Mouse (Mus musculus) forebrain, embryonic 14.5 days (tissue): ENCODE results near the gene Alkbh6. TPM values are rescaled to one million over a fixed set of nuclear protein-coding genes. Genes with fewer than 3 reads are reported as not detected.
A peak's percentile ranks its signal among the peaks of the same experiment; 100 is the strongest.

Source experiments
- ATAC-seq: fragments of 200-750 bp; cut with Nextera tagmentation; 2 replicates; pipeline ENCODE4 v1.8.0; 2017; ENCODE audit warnings: mild to moderate bottlenecking, moderate library complexity
- DNase-seq: peaks from one replicate; pipeline ENCODE4 v3.0.0-alpha.2; 2015; ENCODE audit warnings: low spot score
- H3K27ac ChIP-seq: fragments of 300-500 bp; sonication (generic); 2 replicates; pipeline ENCODE4 v1.5.1; 2014; ENCODE audit warnings: low read depth, mild to moderate bottlenecking, control low read depth, low read length, moderate library complexity
- H3K27me3 ChIP-seq: fragments of 300-500 bp; sonication (generic); replicated peaks from 2 replicates; pipeline ENCODE4 v1.6.1; 2014; ENCODE audit warnings: low read length, control low read depth, mixed read lengths; ENCODE audit not compliant: control insufficient read depth, insufficient read depth
- H3K36me3 ChIP-seq: fragments of 300-500 bp; sonication (generic); 2 replicates; pipeline ENCODE4 v1.6.1; 2014; ENCODE audit warnings: low read length, control low read depth; ENCODE audit not compliant: control insufficient read depth, insufficient read depth
- H3K4me1 ChIP-seq: fragments of 300-500 bp; sonication (generic); 2 replicates; pipeline ENCODE4 v1.6.1; 2014; ENCODE audit warnings: antibody characterized with exemption, low read length, control low read depth; ENCODE audit not compliant: control insufficient read depth, insufficient read depth
- H3K4me2 ChIP-seq: fragments of 300-500 bp; sonication (generic); 2 replicates; pipeline ENCODE4 v1.6.1; 2014; ENCODE audit warnings: mild to moderate bottlenecking, control low read depth, low read length
- H3K4me3 ChIP-seq: fragments of 300-500 bp; sonication (generic); 2 replicates; pipeline ENCODE4 v1.5.1; 2014; ENCODE audit warnings: low read depth, low read length, control low read depth
- H3K9ac ChIP-seq: fragments of 300-500 bp; sonication (generic); 2 replicates; pipeline ENCODE4 v1.6.1; 2014; ENCODE audit warnings: mild to moderate bottlenecking, low read length, control low read depth, moderate library complexity
- H3K9me3 ChIP-seq: fragments of 300-500 bp; sonication (generic); replicated peaks from 2 replicates; pipeline ENCODE4 v1.6.1; 2016; ENCODE audit warnings: low read length, control low read depth, mixed read lengths; ENCODE audit not compliant: control insufficient read depth
- WGBS: fragments of 180-500 bp; shearing (Covaris S2); extraction: QIAGEN DNeasy Blood & Tissue Kit; methylation state at CpG from one replicate; pipeline ENCODE4 v1.1.7; 2014; 5-methylcytosine and 5-hydroxymethylcytosine counted together
- polyA plus RNA-seq: library from polyadenylated mRNA; unstranded; fragments of >200 nt; fragmentation: Nextera tagmentation; extraction: Ambion mirVana; gene quantifications from 2 replicates; pipeline ENCODE4 v1.2.1, GENCODE M21; 2014

Alkbh6 gene
- polyA plus RNA-seq, 1 experiment from 2014 or later: 118 TPM

DNA sequence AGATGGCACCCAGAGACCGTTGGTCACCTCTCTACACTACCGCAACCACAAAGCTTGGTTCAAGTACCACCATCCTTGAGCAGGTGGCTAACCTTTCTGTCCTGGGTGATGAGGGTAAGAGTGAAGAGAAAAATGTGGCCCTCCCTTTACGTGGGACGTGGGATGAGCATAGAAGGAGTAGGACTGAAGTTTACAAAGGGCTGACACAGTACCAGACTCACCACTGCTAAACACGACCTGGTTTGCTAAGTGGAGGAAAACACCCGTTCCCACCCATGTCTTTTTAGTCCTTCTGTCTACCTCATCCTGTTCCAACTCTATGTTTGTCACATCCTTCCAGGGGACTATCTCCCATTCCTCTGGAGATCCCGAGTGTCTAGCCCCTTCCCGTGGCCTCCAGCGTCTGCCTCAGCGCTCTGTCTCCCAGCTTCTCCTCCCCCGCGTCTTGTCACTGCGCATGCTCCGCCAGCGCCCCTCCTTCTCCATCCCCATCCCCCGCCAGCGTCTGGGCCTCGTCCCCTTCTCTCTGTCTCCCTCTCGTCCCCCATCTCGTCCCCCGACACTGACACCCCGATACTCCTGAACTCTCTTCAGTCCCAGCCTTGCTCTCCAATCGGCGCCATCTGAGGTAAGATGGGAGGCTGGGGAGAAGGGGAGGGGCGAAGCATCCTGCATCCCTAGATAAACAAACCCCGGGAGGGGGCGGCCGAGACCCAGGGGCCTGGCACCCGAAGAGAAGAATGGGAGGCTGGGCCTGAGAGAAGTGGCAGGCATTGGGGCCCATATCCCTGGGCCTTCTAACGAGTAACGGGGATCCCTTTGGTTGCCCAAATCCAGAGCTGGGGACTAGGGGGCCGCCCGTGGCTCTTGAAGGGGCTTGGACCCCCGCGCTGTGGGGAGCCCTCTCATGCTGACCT, 17.0 kb upstream of the Alkbh6 start, which contains the start of gene Clip3:
TSS of gene Clip3 (plus strand) at position 514 of the 917 bp plus-strand sequence.
- DNase-seq (peak; percentile 93), ATAC-seq (peak; percentile 93)
- peak within 1 kb of the TSS; percentile 74 for H3K27ac ChIP-seq
- peaks cover 16% of the 10 kb centered on the region for H3K4me1 ChIP-seq
- H3K9me3 ChIP-seq: no peaks in the 10 kb centered on the region
- WGBS: 6% methylated on average over 35 of the region's 35 CpGs
- H3K4me3 ChIP-seq: peak within 1 kb of the TSS; percentile 92
- no peaks in the 10 kb centered on the region for H3K27me3 ChIP-seq
- peaks cover 32% of the 10 kb centered on the region for H3K36me3 ChIP-seq
- peak within 1 kb of the TSS; percentile 87 for H3K4me2 ChIP-seq
- peak within 1 kb of the TSS; percentile 98 for H3K9ac ChIP-seq

DNA sequence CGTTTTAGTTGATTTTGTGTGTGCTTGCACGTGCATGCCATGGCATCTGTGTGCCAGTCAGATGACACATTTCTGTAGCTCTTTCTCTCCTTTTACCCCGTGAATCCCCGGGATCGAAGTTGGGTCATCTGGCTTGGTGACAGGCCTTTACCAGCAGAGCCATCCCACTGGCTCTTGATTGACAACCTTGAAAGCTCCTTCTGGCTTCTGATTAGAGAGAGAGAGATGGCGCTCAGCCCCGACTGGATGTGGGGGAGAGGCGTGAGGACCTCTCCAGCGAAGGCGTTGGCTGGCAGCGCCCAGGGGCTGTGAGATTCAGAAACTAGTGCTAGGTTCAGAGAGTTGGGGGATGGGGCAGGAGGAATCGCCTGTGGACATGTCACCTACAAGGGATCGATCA, 14.7 kb upstream of the Alkbh6 start:
- Histone ChIP-seq H3K4me1 (peaks cover 16% of the 10 kb centered on the region), H3K9ac (no peak overlapping the region), H3K4me2 (peak overlapping the region; percentile 25; the same call in 1 of the 2 replicates), H3K4me3 (no peak overlapping the region), H3K9me3 (no peaks in the 10 kb centered on the region), H3K27me3 (no peaks in the 10 kb centered on the region), H3K27ac (0 out of 2 replicates have a peak overlapping the region, but pooled peaks have one; percentile 9), H3K36me3 (peaks cover 55% of the 10 kb centered on the region)
- ATAC-seq: no peak
- 65% methylated on average over 13 of the region's 13 CpGs for WGBS
- peak; percentile 33 for DNase-seq

DNA sequence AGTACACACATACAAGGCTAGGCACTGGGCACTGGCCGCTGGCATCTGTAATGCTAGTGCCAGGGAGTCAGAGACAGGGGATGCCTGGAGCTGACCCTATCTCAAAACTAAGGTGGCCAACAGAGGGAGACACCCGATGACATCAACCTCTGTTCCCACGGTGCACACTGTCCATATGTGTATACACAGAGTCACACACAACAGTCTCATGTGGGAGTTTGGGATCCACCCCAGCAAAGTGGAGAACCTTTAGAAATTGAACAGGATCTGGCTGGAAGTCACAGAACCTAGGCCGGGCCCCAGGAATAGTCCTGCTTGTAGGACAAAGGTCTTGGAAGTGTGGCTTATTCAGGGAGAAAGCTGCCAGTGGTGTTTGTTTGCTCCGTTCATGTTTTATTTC, 14.2 kb upstream of the Alkbh6 start:
- H3K4me2 ChIP-seq: no peak overlapping the region
- H3K4me3 ChIP-seq: no peak overlapping the region
- H3K27me3 ChIP-seq: no peaks in the 10 kb centered on the region
- peaks cover 16% of the 10 kb centered on the region for H3K4me1 ChIP-seq
- H3K27ac ChIP-seq: no peak overlapping the region
- H3K9me3 ChIP-seq: no peaks in the 10 kb centered on the region
- ATAC-seq (no peak), DNase-seq (no peak)
- peaks cover 60% of the 10 kb centered on the region for H3K36me3 ChIP-seq
- 84% methylated on average over 5 of the region's 5 CpGs for WGBS
- H3K9ac ChIP-seq: no peak overlapping the region

DNA sequence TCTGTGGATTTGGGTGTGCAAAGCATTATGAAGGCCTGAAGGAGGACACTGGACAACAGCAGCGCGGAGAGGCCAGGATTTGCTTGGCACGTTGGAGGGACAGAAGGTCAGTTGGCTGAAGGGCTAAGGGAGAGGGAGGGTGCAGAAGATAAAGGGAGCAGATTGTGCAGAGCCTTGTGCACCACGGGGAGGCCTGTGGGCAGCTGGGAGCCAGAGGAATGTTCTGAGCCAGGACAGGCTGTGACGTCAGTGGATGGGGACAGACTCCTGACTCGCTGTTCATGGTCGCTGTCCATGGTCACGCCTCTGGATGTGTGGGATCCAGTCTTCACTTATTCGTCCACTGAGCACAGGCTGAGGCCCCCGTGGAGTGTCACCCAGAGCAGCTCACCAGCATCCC, 13.4 kb upstream of the Alkbh6 start:
- ATAC-seq (no peak), DNase-seq (no peak)
- Histone ChIP-seq H3K9me3 (no peaks in the 10 kb centered on the region), H3K4me1 (peaks cover 16% of the 10 kb centered on the region), H3K4me2 (no peak overlapping the region), H3K4me3 (no peak overlapping the region), H3K36me3 (peaks cover 68% of the 10 kb centered on the region), H3K27me3 (no peaks in the 10 kb centered on the region), H3K27ac (no peak overlapping the region), H3K9ac (no peak overlapping the region)
- 79% methylated on average over 10 of the region's 10 CpGs for WGBS

DNA sequence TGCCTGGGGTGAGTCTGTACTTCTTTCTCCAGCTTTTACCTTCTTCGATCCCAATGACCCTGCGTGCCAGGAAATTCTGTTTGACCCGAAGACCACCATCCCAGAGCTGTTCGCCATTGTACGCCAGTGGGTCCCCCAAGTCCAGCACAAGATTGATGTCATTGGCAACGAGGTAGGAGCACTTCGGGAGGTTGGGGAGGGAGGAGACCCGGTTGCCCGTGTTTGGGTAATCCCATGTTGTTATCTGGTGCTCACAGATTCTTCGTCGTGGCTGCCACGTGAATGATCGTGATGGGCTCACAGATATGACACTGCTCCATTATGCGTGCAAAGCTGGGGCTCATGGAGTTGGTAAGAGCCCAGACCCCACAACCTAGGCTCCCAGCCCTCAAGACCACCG, 11.7 kb upstream of the Alkbh6 start:
- Histone ChIP-seq H3K9ac (no peak overlapping the region), H3K27me3 (no peaks in the 10 kb centered on the region), H3K27ac (no peak overlapping the region), H3K36me3 (peaks cover 82% of the 10 kb centered on the region), H3K4me1 (peaks cover 13% of the 10 kb centered on the region), H3K4me3 (no peak overlapping the region), H3K9me3 (no peaks in the 10 kb centered on the region), H3K4me2 (no peak overlapping the region)
- 95% methylated on average over 15 of the region's 15 CpGs for WGBS
- DNase-seq (no peak), ATAC-seq (no peak)

DNA sequence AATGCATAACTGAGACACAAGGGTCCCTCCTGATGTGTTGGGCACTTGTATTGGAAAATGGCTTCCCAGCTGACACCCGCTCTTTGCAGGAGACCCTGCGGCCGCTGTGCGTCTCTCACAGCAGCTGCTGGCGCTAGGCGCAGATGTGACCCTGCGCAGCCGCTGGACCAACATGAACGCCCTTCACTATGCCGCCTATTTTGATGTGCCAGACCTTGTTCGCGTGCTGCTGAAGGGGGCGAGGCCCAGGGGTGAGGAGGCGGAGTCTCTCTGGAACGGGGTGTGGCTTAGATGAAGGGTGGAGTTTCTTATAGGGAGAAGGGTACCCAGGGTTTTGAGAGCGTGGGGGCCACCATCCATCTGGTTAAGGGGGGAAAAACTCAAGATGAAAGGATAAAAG, 11.3 kb upstream of the Alkbh6 start:
- 82% methylated on average over 16 of the region's 16 CpGs for WGBS

DNA sequence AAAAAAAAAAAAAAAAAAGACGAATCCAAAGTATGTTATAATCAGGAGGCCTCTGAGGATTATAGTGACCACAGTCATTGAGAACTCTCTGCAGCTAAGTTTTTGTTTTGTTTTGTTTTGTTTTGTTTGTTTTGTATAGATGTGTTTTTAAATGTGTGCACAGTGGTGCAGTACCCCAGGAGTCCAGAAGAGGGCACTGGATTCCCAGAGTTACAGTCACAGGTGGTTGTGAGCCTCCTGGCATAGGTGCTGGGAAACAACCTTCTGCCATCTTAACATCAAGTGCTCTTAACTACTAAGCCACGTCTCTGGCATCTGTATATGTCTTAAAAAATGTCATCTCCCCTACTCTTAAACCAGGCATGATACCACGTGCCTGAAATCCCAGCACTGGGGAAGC, 7.6 kb upstream of the Alkbh6 start:
- no peaks in the 10 kb centered on the region for H3K9me3 ChIP-seq
- H3K4me3 ChIP-seq: no peak overlapping the region
- WGBS: 50% methylated on average over 3 of the region's 3 CpGs
- no peak overlapping the region for H3K4me2 ChIP-seq
- ATAC-seq: 0 out of 2 replicates have a peak, but pooled peaks have one; percentile 16
- H3K36me3 ChIP-seq: peaks cover 88% of the 10 kb centered on the region
- peak; percentile 59 for DNase-seq
- no peak overlapping the region for H3K9ac ChIP-seq
- H3K4me1 ChIP-seq: no peaks in the 10 kb centered on the region
- no peak overlapping the region for H3K27ac ChIP-seq
- H3K27me3 ChIP-seq: no peaks in the 10 kb centered on the region

More for the DNA sequence above, 11.3 kb upstream of the Alkbh6 start:
- Histone ChIP-seq H3K4me1 (peaks cover 11% of the 10 kb centered on the region), H3K27ac (no peak overlapping the region), H3K4me3 (no peak overlapping the region), H3K27me3 (no peaks in the 10 kb centered on the region), H3K4me2 (no peak overlapping the region), H3K9ac (no peak overlapping the region), H3K9me3 (no peaks in the 10 kb centered on the region), H3K36me3 (peaks cover 87% of the 10 kb centered on the region)
- DNase-seq: no peak
- no peak for ATAC-seq

DNA sequence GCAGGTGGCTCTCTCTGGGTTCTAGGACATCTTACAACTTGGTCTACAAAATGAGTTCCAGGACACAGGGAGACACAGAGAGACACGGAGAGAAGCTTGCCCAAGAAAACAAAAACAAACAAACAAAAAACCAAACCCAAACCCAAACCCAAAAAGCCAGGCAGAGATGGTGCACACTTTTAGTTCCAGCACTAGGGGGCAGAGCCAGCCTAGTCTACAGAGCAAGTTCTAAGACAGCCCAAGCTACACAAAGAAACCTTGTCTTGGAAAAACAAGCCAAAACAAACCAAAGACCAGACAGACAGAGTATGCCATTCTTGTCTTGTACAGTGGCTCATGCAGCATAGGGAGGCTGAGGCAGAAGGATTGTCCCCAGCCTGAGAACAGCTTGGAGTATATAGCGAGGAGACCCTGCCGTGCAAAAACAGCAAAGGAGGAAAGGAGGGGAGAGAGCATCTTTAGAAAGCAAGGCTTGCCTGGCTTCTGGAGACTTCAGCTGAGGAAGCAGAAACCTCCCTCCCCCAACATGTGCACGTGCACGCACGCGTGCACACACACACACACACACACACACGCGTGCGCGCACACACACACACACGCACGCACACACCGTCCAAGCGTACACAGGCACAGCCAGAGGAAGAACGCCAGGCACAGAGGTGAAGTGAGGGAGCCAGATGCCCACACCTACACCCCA, 2.3 kb upstream of the Alkbh6 start:
- DNase-seq: peak; percentile 41
- H3K27ac ChIP-seq: no peak overlapping the region

More for the DNA sequence above, 2.3 kb upstream of the Alkbh6 start:
- Histone ChIP-seq H3K4me2 (no peak overlapping the region), H3K4me3 (no peak overlapping the region), H3K9me3 (no peaks in the 10 kb centered on the region), H3K36me3 (peaks cover 54% of the 10 kb centered on the region), H3K27me3 (no peaks in the 10 kb centered on the region), H3K9ac (no peak overlapping the region), H3K4me1 (peaks cover 6% of the 10 kb centered on the region)
- 95% methylated on average over 16 of the region's 16 CpGs for WGBS
- ATAC-seq: no peak
